Mouse (Mus musculus): ENCODE data around the gene Ugt1a10.
"Not testable (repeated sequence)": the region's sequence is repeated elsewhere in the genome, so short reads cannot be mapped to it uniquely, and the experiment has no call there.

DNA sequence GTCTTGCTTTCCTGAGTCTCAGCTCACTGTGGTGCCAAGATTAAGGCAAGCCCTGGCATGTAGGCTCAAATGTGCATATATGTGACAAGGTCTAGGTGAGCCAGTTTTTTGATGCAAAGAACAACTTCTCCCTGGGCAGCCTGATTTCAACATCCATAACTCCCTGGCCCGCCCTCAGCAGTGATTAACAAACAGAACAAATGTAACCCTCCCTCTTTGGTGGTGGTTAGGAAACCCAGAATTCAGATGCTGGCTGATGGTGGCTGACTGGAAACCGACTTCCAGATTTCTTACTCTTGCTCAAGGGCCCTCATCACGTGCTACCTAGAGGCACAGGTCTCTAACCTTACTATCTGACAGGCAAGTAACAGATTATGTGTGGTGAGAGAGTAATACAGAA, 47.8 kb downstream of the Ugt1a10 start, which contains the start of gene Ugt1a6b:
- TF ChIP-seq EP300, CTCF (IDR thresholded peaks at IDR 0.05; ENCODE audit: low read depth): not testable (repeated sequence)
